Mouse (Mus musculus) heart, embryonic 16.5 days (tissue): ENCODE data around the gene Mrpl33. TPM values are rescaled to one million over a fixed set of nuclear protein-coding genes. Genes with fewer than 3 reads are reported as not detected.
A peak's percentile ranks its signal among the peaks of the same experiment; 100 is the strongest.
"Not testable (repeated sequence)": the region's sequence is repeated elsewhere in the genome, so short reads cannot be mapped to it uniquely, and the experiment has no call there.

Experiments
- ATAC-seq: fragments of 200-750 bp; cut with Nextera tagmentation; replicated peaks from 2 replicates; pipeline ENCODE4 v1.8.0; 2017; ENCODE audit warnings: moderate number of reproducible peaks; ENCODE audit not compliant: insufficient read depth, low FRiP score; ENCODE audit errors: extremely low read depth
- H3K27ac ChIP-seq: fragments of 300-500 bp; sonication (generic); 2 replicates; pipeline ENCODE4 v1.5.1; 2014; ENCODE audit warnings: mild to moderate bottlenecking, low read length, control low read depth, moderate library complexity
- H3K27me3 ChIP-seq: fragments of 300-500 bp; sonication (generic); 2 replicates; pipeline ENCODE4 v1.6.1; 2014; ENCODE audit warnings: low read length, mixed read lengths; ENCODE audit not compliant: control insufficient read depth, insufficient read depth
- H3K36me3 ChIP-seq: fragments of 300-500 bp; sonication (generic); 2 replicates; pipeline ENCODE4 v1.6.1; 2014; ENCODE audit not compliant: control insufficient read depth, insufficient read depth
- H3K4me1 ChIP-seq: fragments of 300-500 bp; sonication (generic); 2 replicates; pipeline ENCODE4 v1.6.1; 2014; ENCODE audit warnings: low read length, mixed read lengths; ENCODE audit not compliant: control insufficient read depth, insufficient read depth
- H3K4me2 ChIP-seq: fragments of 300-500 bp; sonication (generic); 2 replicates; pipeline ENCODE4 v1.6.1; 2014; ENCODE audit warnings: low read depth, mild to moderate bottlenecking, control low read depth, low read length
- H3K4me3 ChIP-seq: fragments of 300-500 bp; sonication (generic); 2 replicates; pipeline ENCODE4 v1.5.1; 2014; ENCODE audit warnings: mild to moderate bottlenecking, control low read depth, low read length
- H3K9ac ChIP-seq: fragments of 300-500 bp; sonication (generic); 2 replicates; pipeline ENCODE4 v1.6.1; 2014; ENCODE audit warnings: low read length, control low read depth
- H3K9me3 ChIP-seq: fragments of 300-500 bp; sonication (generic); replicated peaks from 2 replicates; pipeline ENCODE4 v1.6.1; 2016; ENCODE audit warnings: low read length; ENCODE audit not compliant: control insufficient read depth
- WGBS: fragments of 180-500 bp; shearing (Covaris S2); extraction: QIAGEN DNeasy Blood & Tissue Kit; methylation state at CpG from one replicate; pipeline ENCODE4 v1.1.7; 2014; 5-methylcytosine and 5-hydroxymethylcytosine counted together
- polyA plus RNA-seq: library from polyadenylated mRNA; unstranded; fragments of >200 nt; fragmentation: Nextera tagmentation; extraction: Ambion mirVana; gene quantifications from 2 replicates; pipeline ENCODE4 v1.2.1, GENCODE M21; 2015

The Mrpl33 gene
- polyA plus RNA-seq, 1 experiment from 2014 or later: 409 TPM

GRCm38 (mm10) chr5:31627117-31627516 is 30.4 kb downstream of the Mrpl33 start:
- H3K9me3 ChIP-seq: no peaks in the 10 kb centered on the region
- no peaks in the 10 kb centered on the region for H3K27me3 ChIP-seq
- peak overlapping the region; percentile 70 for H3K27ac ChIP-seq
- H3K4me3 ChIP-seq: no peak overlapping the region
- 25% methylated on average over 3 of the region's 3 CpGs for WGBS
- H3K4me2 ChIP-seq: no peak overlapping the region
- ATAC-seq: peak; percentile 56
- H3K4me1 ChIP-seq: peaks cover 34% of the 10 kb centered on the region
- no peak overlapping the region for H3K9ac ChIP-seq
- H3K36me3 ChIP-seq: no peaks in the 10 kb centered on the region; the same call in 1 of the 2 replicates

GRCm38 (mm10) chr5:31627562-31628526 is 31.1 kb downstream of the Mrpl33 start:
- Histone ChIP-seq H3K9ac (no peak overlapping the region), H3K4me3 (no peak overlapping the region), H3K27ac (peak overlapping the region; percentile 71), H3K4me2 (no peak overlapping the region), H3K4me1 (peaks cover 34% of the 10 kb centered on the region), H3K27me3 (no peaks in the 10 kb centered on the region), H3K36me3 (no peaks in the 10 kb centered on the region), H3K9me3 (no peaks in the 10 kb centered on the region)
- ATAC-seq: no peak
- 69% methylated on average over 9 of the region's 9 CpGs for WGBS

- Histone ChIP-seq H3K36me3 (no peaks in the 10 kb centered on the region), H3K4me3 (no peak overlapping the region), H3K9ac (no peak overlapping the region), H3K4me1 (peaks cover 34% of the 10 kb centered on the region), H3K4me2 (no peak overlapping the region), H3K27me3 (no peaks in the 10 kb centered on the region), H3K27ac (peak overlapping the region; percentile 63), H3K9me3 (no peaks in the 10 kb centered on the region)
- ATAC-seq: no peak
- WGBS: 85% methylated on average over 8 of the region's 8 CpGs
Measured at GRCm38 (mm10) chr5:31628555-31628954, 31.8 kb downstream of the Mrpl33 start.

- H3K27ac ChIP-seq: peak overlapping the region; percentile 91
- peak overlapping the region; percentile 47 for H3K9ac ChIP-seq
- H3K36me3 ChIP-seq: no peaks in the 10 kb centered on the region
- H3K4me1 ChIP-seq: peaks cover 34% of the 10 kb centered on the region
- ATAC-seq: peak; percentile 69
- no peak overlapping the region for H3K4me2 ChIP-seq
- no peaks in the 10 kb centered on the region for H3K9me3 ChIP-seq
- H3K4me3 ChIP-seq: no peak overlapping the region
- H3K27me3 ChIP-seq: no peaks in the 10 kb centered on the region
- 20% methylated on average over 5 of the region's 5 CpGs for WGBS
Measured at GRCm38 (mm10) chr5:31630064-31630463, 33.3 kb downstream of the Mrpl33 start.

- not testable (repeated sequence) for H3K9ac ChIP-seq, H3K36me3 ChIP-seq, H3K9me3 ChIP-seq, ATAC-seq, H3K4me3 ChIP-seq, H3K27me3 ChIP-seq, H3K4me2 ChIP-seq
- H3K27ac ChIP-seq: 0 out of 2 replicates have a peak overlapping the region, but pooled peaks have one; percentile 91
- peaks cover 36% of the 10 kb centered on the region for H3K4me1 ChIP-seq
- WGBS: 99% methylated on average over 4 of the region's 4 CpGs
Measured at GRCm38 (mm10) chr5:31631169-31631568, 34.4 kb downstream of the Mrpl33 start.

- H3K4me2 ChIP-seq: no peak overlapping the region
- 84% methylated on average over 4 of the region's 4 CpGs for WGBS
- H3K4me1 ChIP-seq: peaks cover 29% of the 10 kb centered on the region
- no peak overlapping the region for H3K4me3 ChIP-seq
- H3K36me3 ChIP-seq: no peaks in the 10 kb centered on the region
- H3K27me3 ChIP-seq: no peaks in the 10 kb centered on the region
- no peaks in the 10 kb centered on the region for H3K9me3 ChIP-seq
- H3K27ac ChIP-seq: no peak overlapping the region
- no peak overlapping the region for H3K9ac ChIP-seq
- no peak for ATAC-seq
Measured at GRCm38 (mm10) chr5:31634161-31634560, 37.4 kb downstream of the Mrpl33 start.

GRCm38 (mm10) chr5:31634679-31635078 is 37.9 kb downstream of the Mrpl33 start:
- H3K27me3 ChIP-seq: no peaks in the 10 kb centered on the region
- 78% methylated on average over 5 of the region's 5 CpGs for WGBS
- ATAC-seq: no peak
- H3K36me3 ChIP-seq: no peaks in the 10 kb centered on the region
- H3K4me2 ChIP-seq: no peak overlapping the region
- H3K4me1 ChIP-seq: peaks cover 25% of the 10 kb centered on the region
- H3K27ac ChIP-seq: no peak overlapping the region
- no peaks in the 10 kb centered on the region for H3K9me3 ChIP-seq
- no peak overlapping the region for H3K4me3 ChIP-seq
- no peak overlapping the region for H3K9ac ChIP-seq

- Histone ChIP-seq H3K4me3 (no peak overlapping the region), H3K4me2 (no peak overlapping the region), H3K27me3 (no peaks in the 10 kb centered on the region), H3K27ac (peak overlapping the region; percentile 71), H3K9ac (peak overlapping the region; percentile 45; the same call in 1 of the 2 replicates), H3K4me1 (peaks cover 12% of the 10 kb centered on the region), H3K9me3 (no peaks in the 10 kb centered on the region), H3K36me3 (no peaks in the 10 kb centered on the region)
- ATAC-seq: no peak
- 34% methylated on average over 9 of the region's 9 CpGs for WGBS
Measured at GRCm38 (mm10) chr5:31636636-31637253, 40.0 kb downstream of the Mrpl33 start.

GRCm38 (mm10) chr5:31640542-31640941 is 43.8 kb downstream of the Mrpl33 start:
- ATAC-seq: no peak
- no peak overlapping the region for H3K4me3 ChIP-seq
- H3K27me3 ChIP-seq: no peaks in the 10 kb centered on the region
- no peak overlapping the region for H3K9ac ChIP-seq
- H3K4me1 ChIP-seq: peaks cover 27% of the 10 kb centered on the region
- no peak overlapping the region for H3K4me2 ChIP-seq
- H3K27ac ChIP-seq: no peak overlapping the region
- no peaks in the 10 kb centered on the region for H3K36me3 ChIP-seq
- WGBS: 82% methylated on average over 2 of the region's 2 CpGs
- H3K9me3 ChIP-seq: no peaks in the 10 kb centered on the region
